Mouse (Mus musculus): ENCODE data around the gene Aipl1. TPM values are rescaled to one million over a fixed set of nuclear protein-coding genes. Genes with fewer than 3 reads are reported as not detected.

Aipl1 gene
- polyA plus RNA-seq, 1 experiment: 0.38 TPM

DNA sequence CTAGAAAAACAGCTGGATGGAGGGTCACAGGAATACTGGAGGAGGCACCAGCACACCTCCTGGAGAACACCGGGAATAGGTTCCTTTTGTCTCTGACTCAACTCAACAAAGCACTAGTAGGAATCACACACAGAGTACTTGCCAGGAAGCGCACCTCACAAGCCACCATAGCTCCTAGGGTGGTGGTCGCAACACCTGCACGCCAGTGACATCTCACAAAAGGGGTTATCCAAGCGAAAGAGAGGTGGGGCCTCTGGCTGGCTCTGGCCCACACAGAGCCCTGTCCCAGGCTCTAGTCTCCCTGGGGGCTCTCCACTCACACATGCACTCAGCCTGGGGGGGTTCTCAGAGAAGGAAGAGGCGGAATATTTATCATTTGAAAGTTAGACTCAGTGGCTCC, 11.4 kb upstream of the Aipl1 start:
- no peak overlapping the region for H3K4me3 ChIP-seq
- TF ChIP-seq POLR2AphosphoS2 (IDR thresholded peaks at IDR 0.05; ENCODE audit: insufficient read length, low read depth) (peak; percentile 53), MYOD1 (IDR thresholded peaks at IDR 0.05; ENCODE audit: control insufficient read depth in 1 of 3, insufficient read length in 2 of 3, low read depth in 2 of 3) (no peak)
- no peak overlapping the region for H3K4me2 ChIP-seq (ENCODE audit: low read depth)
- peaks cover 19% of the 10 kb centered on the region for H3K36me3 ChIP-seq (ENCODE audit: control insufficient read depth, insufficient read depth)
- no peaks in the 10 kb centered on the region for H3K27me3 ChIP-seq (ENCODE audit: control insufficient read depth, insufficient read depth, insufficient read length)
- H3K79me2 ChIP-seq (ENCODE audit: control insufficient read depth, insufficient read depth): peaks cover 11% of the 10 kb centered on the region
- H3ac ChIP-seq (ENCODE audit: control insufficient read depth, insufficient read length): no peak overlapping the region

DNA sequence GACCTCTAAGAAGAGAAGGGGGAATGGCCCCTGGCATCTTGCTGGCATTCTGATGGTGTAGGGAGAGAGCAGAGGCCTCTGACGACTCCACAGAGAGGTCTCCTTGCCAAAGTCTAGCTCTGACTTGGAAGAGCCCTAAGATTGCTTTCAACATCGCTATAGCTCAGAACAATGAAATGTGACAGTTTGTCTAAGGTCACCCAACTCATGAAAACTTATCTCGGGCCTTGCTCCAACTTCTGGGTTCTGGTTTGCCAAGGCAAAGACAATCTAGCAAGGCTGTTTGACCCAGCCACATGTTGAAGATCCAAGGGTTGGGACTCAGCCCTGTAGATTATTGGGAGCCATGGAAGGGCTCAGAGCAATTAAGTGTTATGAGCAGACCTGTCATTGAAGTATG, 6.9 kb upstream of the Aipl1 start:
- Histone ChIP-seq H3K4me2 (ENCODE audit: low read depth) (peak overlapping the region; percentile 89), H3K36me3 (ENCODE audit: control insufficient read depth, insufficient read depth) (peaks cover 19% of the 10 kb centered on the region), H3K27me3 (ENCODE audit: control insufficient read depth, insufficient read depth, insufficient read length) (no peaks in the 10 kb centered on the region), H3ac (ENCODE audit: control insufficient read depth, insufficient read length) (no peak overlapping the region), H3K79me2 (ENCODE audit: control insufficient read depth, insufficient read depth) (peaks cover 26% of the 10 kb centered on the region), H3K4me3 (peak overlapping the region; percentile 91)
- TF ChIP-seq POLR2AphosphoS2 (IDR thresholded peaks at IDR 0.05; ENCODE audit: insufficient read length, low read depth) (no peak), MYOG (IDR thresholded peaks at IDR 0.05; ENCODE audit: control insufficient read depth in 1 of 3, insufficient read depth in 1 of 3, insufficient read length in 2 of 3, low read depth in 2 of 3) (no peak), MAX (IDR thresholded peaks at IDR 0.05; ENCODE audit: low read depth) (no peak), REST (IDR thresholded peaks at IDR 0.05; ENCODE audit: insufficient read depth, insufficient read length) (no peak), POLR2A (IDR thresholded peaks at IDR 0.05; ENCODE audit: insufficient read length, low read depth) (no peak), TCF3 (IDR thresholded peaks at IDR 0.05; ENCODE audit: insufficient read length, low read depth) (no peak), CEBPB (IDR thresholded peaks at IDR 0.05; ENCODE audit: insufficient read depth, poor library complexity, severe bottlenecking) (no peak), MYOD1 (IDR thresholded peaks at IDR 0.05; ENCODE audit: control insufficient read depth in 1 of 3, insufficient read length in 2 of 3, low read depth in 2 of 3) (no peak), E2F4 (IDR thresholded peaks at IDR 0.05; ENCODE audit: insufficient read depth) (no peak), USF1 (IDR thresholded peaks at IDR 0.05; ENCODE audit: low read depth) (no peak), SRF (IDR thresholded peaks at IDR 0.05; ENCODE audit: control insufficient read depth, insufficient read length, low read depth) (no peak)

DNA sequence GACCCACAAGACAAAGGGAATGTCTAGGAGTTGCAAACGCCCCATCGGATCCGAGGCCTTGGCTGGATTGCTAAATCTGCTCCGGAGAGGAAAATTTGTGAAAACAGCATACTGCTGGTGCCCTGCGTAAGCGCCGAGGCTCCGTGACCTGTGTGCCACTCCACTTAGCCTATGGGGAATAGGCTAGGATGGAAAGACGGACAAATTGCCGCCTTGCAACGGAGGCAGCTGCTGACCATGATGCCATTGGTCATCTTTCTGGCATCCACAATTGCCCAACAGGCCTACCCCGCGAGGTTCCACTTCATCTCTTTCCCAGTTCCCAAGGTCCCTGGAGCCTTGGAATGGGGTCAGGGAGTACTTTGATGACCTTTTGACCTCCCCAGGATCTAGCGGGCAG, 5.3 kb upstream of the Aipl1 start:
- TF ChIP-seq MYOG (IDR thresholded peaks at IDR 0.05; ENCODE audit: control insufficient read depth in 1 of 3, insufficient read depth in 1 of 3, insufficient read length in 2 of 3, low read depth in 2 of 3) (peak in 1 of 3 experiments; percentile 8), TCF12 (IDR thresholded peaks at IDR 0.05; ENCODE audit: insufficient read depth, poor library complexity, severe bottlenecking) (no peak), MAX (IDR thresholded peaks at IDR 0.05; ENCODE audit: low read depth) (no peak), MYOD1 (IDR thresholded peaks at IDR 0.05; ENCODE audit: control insufficient read depth in 1 of 3, insufficient read length in 2 of 3, low read depth in 2 of 3) (peak in 1 of 3 experiments; percentile 18), REST (IDR thresholded peaks at IDR 0.05; ENCODE audit: insufficient read depth, insufficient read length) (no peak), TCF3 (IDR thresholded peaks at IDR 0.05; ENCODE audit: insufficient read length, low read depth) (no peak), CEBPB (IDR thresholded peaks at IDR 0.05; ENCODE audit: insufficient read depth, poor library complexity, severe bottlenecking) (peak; percentile 22; the same call in 1 of the 2 replicates), SRF (IDR thresholded peaks at IDR 0.05; ENCODE audit: control insufficient read depth, insufficient read length, low read depth) (no peak)
- H3K4me2 ChIP-seq (ENCODE audit: low read depth): peak overlapping the region; percentile 89
- H3K36me3 ChIP-seq (ENCODE audit: control insufficient read depth, insufficient read depth): peaks cover 18% of the 10 kb centered on the region
- peak overlapping the region; percentile 34 for H3ac ChIP-seq (ENCODE audit: control insufficient read depth, insufficient read length)
- peak overlapping the region; percentile 91 for H3K4me3 ChIP-seq
- peaks cover 26% of the 10 kb centered on the region for H3K79me2 ChIP-seq (ENCODE audit: control insufficient read depth, insufficient read depth)
- no peaks in the 10 kb centered on the region for H3K27me3 ChIP-seq (ENCODE audit: control insufficient read depth, insufficient read depth, insufficient read length)

DNA sequence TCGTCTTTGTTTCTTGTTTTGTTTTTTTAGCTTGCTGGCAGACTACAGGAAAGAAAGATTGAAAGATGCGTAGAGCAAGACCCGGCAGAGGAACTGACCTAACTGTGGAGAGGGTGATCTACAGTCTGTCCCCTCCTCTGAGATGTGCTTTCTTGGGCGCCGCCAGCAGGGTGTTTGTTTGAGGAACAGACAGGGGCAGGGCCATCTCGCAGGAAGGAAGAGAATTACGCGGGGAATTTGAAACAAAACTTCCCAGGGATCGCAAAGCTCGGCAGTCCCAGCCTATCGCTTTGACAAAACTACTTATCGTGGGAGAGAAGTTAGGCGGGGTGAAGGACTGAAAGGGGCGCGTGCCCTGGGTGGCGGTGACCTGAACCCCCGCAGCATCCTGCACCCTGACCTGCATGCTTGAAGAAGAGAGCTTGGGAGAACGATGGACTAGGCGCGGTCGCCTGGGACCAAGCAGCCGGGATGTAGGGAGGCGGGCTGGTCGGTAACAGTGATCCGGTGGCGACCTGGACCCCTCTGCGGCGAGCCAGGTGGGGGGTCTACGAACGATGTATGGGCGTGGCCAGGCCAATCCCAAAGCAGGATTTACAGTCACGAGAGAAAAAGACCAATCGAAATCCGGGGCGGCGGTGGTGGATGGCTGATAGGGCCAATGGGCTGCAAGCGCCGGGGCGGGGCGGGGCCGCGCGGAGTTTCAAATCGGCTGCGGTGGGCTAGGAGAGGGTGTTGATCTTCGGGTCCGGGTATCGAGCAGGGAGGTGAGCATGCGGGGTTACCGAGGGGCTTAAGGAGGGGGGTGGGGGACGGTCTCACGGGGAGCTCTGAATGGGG, 4.7 kb upstream of the Aipl1 start, which contains the start of gene Pimreg:
TSS of gene Pimreg (plus strand) at position 265 of the 840 bp plus-strand sequence.
- Histone ChIP-seq H3ac (ENCODE audit: control insufficient read depth, insufficient read length) (peak within 1 kb of the TSS; percentile 34), H3K36me3 (ENCODE audit: control insufficient read depth, insufficient read depth) (peaks cover 13% of the 10 kb centered on the region), H3K4me2 (ENCODE audit: low read depth) (peak within 1 kb of the TSS; percentile 89), H3K27me3 (ENCODE audit: control insufficient read depth, insufficient read depth, insufficient read length) (no peaks in the 10 kb centered on the region), H3K4me3 (peak within 1 kb of the TSS; percentile 91), H3K79me2 (ENCODE audit: control insufficient read depth, insufficient read depth) (peaks cover 26% of the 10 kb centered on the region)
- TF ChIP-seq E2F4 (IDR thresholded peaks at IDR 0.05; ENCODE audit: insufficient read depth): peak; percentile 97
- TF ChIP-seq MAX (IDR thresholded peaks at IDR 0.05; ENCODE audit: low read depth): no peak
- TF ChIP-seq TCF12 (IDR thresholded peaks at IDR 0.05; ENCODE audit: insufficient read depth, poor library complexity, severe bottlenecking): no peak
- TF ChIP-seq TCF3 (IDR thresholded peaks at IDR 0.05; ENCODE audit: insufficient read length, low read depth): no peak
- peak; percentile 45 for TF ChIP-seq POLR2A (IDR thresholded peaks at IDR 0.05; ENCODE audit: insufficient read length, low read depth)
- peak; percentile 48 for TF ChIP-seq POLR2AphosphoS2 (IDR thresholded peaks at IDR 0.05; ENCODE audit: insufficient read length, low read depth)
- TF ChIP-seq MYOD1 (IDR thresholded peaks at IDR 0.05; ENCODE audit: control insufficient read depth in 1 of 3, insufficient read length in 2 of 3, low read depth in 2 of 3): no peak
- peak; percentile 45 for TF ChIP-seq USF1 (IDR thresholded peaks at IDR 0.05; ENCODE audit: low read depth)
- no peak for TF ChIP-seq REST (IDR thresholded peaks at IDR 0.05; ENCODE audit: insufficient read depth, insufficient read length)
- peak; percentile 52 for TF ChIP-seq SRF (IDR thresholded peaks at IDR 0.05; ENCODE audit: control insufficient read depth, insufficient read length, low read depth)

DNA sequence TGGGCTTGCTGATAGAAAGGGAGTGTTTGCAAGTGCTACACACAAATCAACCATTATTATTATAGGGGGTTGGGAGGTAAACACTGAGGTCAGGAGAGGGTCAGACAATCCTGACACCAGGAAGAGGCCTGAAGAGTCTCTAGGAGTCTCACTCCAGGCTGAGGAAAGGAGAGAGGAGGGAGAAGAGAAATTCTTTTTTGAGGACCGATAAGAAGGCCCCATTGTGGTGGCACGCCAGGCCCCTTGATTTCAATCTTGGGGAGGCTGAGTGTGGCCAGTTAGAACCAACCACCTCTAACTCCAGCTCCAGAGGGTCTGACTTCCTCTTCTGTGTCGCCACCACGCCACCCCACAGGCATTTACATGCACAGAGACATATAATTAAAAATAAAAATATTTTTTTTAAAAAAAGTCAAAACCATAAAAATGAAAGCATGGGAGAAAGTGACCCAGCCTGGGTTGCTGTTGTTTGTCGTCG, 4.0 kb upstream of the Aipl1 start:
- Histone ChIP-seq H3K4me2 (ENCODE audit: low read depth) (peak overlapping the region; percentile 89), H3K4me3 (peak overlapping the region; percentile 91), H3K36me3 (ENCODE audit: control insufficient read depth, insufficient read depth) (peaks cover 8% of the 10 kb centered on the region), H3ac (ENCODE audit: control insufficient read depth, insufficient read length) (no peak overlapping the region), H3K79me2 (ENCODE audit: control insufficient read depth, insufficient read depth) (peaks cover 26% of the 10 kb centered on the region), H3K27me3 (ENCODE audit: control insufficient read depth, insufficient read depth, insufficient read length) (no peaks in the 10 kb centered on the region)
- TF ChIP-seq MYOD1 (IDR thresholded peaks at IDR 0.05; ENCODE audit: control insufficient read depth in 1 of 3, insufficient read length in 2 of 3, low read depth in 2 of 3) (no peak), SRF (IDR thresholded peaks at IDR 0.05; ENCODE audit: control insufficient read depth, insufficient read length, low read depth) (no peak), POLR2A (IDR thresholded peaks at IDR 0.05; ENCODE audit: insufficient read length, low read depth) (no peak), MYOG (IDR thresholded peaks at IDR 0.05; ENCODE audit: control insufficient read depth in 1 of 3, insufficient read depth in 1 of 3, insufficient read length in 2 of 3, low read depth in 2 of 3) (no peak), CEBPB (IDR thresholded peaks at IDR 0.05; ENCODE audit: insufficient read depth, poor library complexity, severe bottlenecking) (no peak), TCF12 (IDR thresholded peaks at IDR 0.05; ENCODE audit: insufficient read depth, poor library complexity, severe bottlenecking) (no peak), POLR2AphosphoS2 (IDR thresholded peaks at IDR 0.05; ENCODE audit: insufficient read length, low read depth) (no peak), REST (IDR thresholded peaks at IDR 0.05; ENCODE audit: insufficient read depth, insufficient read length) (no peak)
